Mouse (Mus musculus): Measurements from ENCODE around the gene Cldn10. TPM values are rescaled to one million over a fixed set of nuclear protein-coding genes. Genes with fewer than 3 reads are reported as not detected.

Gene Cldn10
- polyA plus RNA-seq, 1 experiment from 2014 or later, result 59.2 TPM

DNA sequence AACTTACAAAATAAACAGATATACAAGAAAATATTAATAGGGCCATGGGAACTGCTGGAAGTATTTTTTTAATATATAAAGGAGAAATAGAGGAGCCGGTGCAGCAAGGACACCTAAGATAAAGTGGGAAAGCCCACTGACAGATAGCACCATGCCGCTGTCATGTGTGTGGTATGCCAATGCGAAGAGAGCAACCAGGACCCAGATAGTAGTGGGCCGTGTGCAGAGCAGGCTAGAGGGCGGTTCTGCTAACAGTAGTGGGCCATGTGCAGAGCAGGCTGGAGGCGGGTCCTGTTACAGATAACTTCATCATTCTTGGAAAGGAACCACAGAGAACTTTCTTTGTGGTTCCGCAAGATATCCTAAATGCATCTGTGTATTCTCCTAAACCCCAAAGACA is 49.0 kb downstream of the Cldn10 start:
- DNase-seq (ENCODE audit: low spot score) (no peak), ATAC-seq (no peak)
- Histone ChIP-seq H3K9ac (replicated peaks; ENCODE audit: low read depth) (no peak overlapping the region), H3K4me1 (ENCODE audit: insufficient read depth, low read depth, low read length) (no peaks in the 10 kb centered on the region), H3K4me3 (ENCODE audit: low read depth, low read length) (no peak overlapping the region), H3K4me2 (replicated peaks; ENCODE audit: low read depth, low read length) (no peak overlapping the region), H3K27ac (ENCODE audit: low read length) (no peak overlapping the region), H3K36me3 (ENCODE audit: insufficient read depth, low read length) (no peaks in the 10 kb centered on the region), H3K27me3 (replicated peaks; ENCODE audit: insufficient read depth, low read length) (no peaks in the 10 kb centered on the region), H3K9me3 (ENCODE audit: low read length) (no peaks in the 10 kb centered on the region)
- 75% methylated on average over 7 of the region's 7 CpGs for WGBS
- no peak for TF ChIP-seq EP300 (IDR thresholded peaks at IDR 0.05)
- TF ChIP-seq CTCF (IDR thresholded peaks at IDR 0.05), result no peak

DNA sequence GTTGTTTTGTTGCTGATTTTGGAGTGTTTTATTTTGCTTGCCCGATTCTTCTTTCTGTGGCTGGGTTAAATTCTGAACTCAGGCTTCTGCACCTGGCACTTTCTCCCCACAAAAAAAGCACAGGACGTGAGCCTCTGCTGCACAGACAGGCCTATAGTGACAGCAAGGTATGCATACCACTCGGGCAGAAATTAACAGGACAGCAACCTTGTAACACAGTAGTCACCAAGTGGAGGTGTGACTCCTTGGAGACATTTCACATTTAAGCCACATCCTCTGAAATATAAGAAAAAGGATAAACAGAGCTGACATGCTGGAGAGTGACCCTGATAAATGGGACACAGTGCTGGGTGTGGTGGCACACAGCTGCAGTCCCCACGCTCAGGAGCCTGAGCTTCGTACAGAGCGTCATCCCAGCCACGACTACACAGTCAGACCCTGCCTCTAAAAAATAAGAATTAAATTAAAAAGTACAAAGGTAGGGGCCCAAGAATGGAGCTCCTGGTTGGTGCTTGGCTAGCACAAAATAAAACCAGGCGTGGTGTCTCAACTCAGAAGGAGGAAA is 50.9 kb downstream of the Cldn10 start:
- ATAC-seq (no peak), DNase-seq (ENCODE audit: low spot score) (no peak)
- Histone ChIP-seq H3K9me3 (ENCODE audit: low read length) (no peaks in the 10 kb centered on the region), H3K4me1 (ENCODE audit: insufficient read depth, low read depth, low read length) (no peaks in the 10 kb centered on the region), H3K36me3 (ENCODE audit: insufficient read depth, low read length) (no peaks in the 10 kb centered on the region), H3K4me2 (replicated peaks; ENCODE audit: low read depth, low read length) (no peak overlapping the region), H3K4me3 (ENCODE audit: low read depth, low read length) (no peak overlapping the region), H3K27me3 (replicated peaks; ENCODE audit: insufficient read depth, low read length) (no peaks in the 10 kb centered on the region), H3K27ac (ENCODE audit: low read length) (no peak overlapping the region), H3K9ac (replicated peaks; ENCODE audit: low read depth) (no peak overlapping the region)
- TF ChIP-seq EP300 (IDR thresholded peaks at IDR 0.05), result no peak
- no peak for TF ChIP-seq CTCF (IDR thresholded peaks at IDR 0.05)
- WGBS, result 53% methylated on average over 8 of the region's 8 CpGs

DNA sequence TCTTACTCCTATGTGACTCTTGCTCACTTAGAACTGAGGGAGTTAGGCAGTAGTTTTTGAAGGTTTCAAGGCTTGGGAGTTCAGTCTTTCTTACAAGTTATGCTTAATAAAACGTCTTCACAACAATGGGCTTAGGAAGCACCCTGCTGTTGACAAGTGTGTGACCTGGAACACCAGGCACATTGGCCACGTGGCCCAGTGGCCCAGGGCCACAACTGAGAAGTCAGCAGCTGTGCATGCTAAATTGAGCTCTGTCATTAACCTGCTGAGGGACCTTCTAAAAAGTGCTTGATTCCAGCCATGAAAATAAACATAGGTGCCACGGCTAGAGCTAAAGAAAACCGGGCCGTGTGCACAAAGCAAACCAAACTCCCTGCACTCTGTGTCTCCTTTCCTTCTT is 51.7 kb downstream of the Cldn10 start:
- WGBS, result 31% methylated on average over 5 of the region's 5 CpGs
- H3K4me1 ChIP-seq (ENCODE audit: insufficient read depth, low read depth, low read length), result no peaks in the 10 kb centered on the region
- ATAC-seq (no peak), DNase-seq (ENCODE audit: low spot score) (no peak)
- H3K4me2 ChIP-seq (replicated peaks; ENCODE audit: low read depth, low read length), result no peak overlapping the region
- no peak overlapping the region for H3K27ac ChIP-seq (ENCODE audit: low read length)
- TF ChIP-seq EP300 (IDR thresholded peaks at IDR 0.05), result no peak
- TF ChIP-seq CTCF (IDR thresholded peaks at IDR 0.05), result no peak
- no peak overlapping the region for H3K9ac ChIP-seq (replicated peaks; ENCODE audit: low read depth)
- no peaks in the 10 kb centered on the region for H3K9me3 ChIP-seq (ENCODE audit: low read length)
- H3K36me3 ChIP-seq (ENCODE audit: insufficient read depth, low read length), result no peaks in the 10 kb centered on the region
- H3K27me3 ChIP-seq (replicated peaks; ENCODE audit: insufficient read depth, low read length), result no peaks in the 10 kb centered on the region
- no peak overlapping the region for H3K4me3 ChIP-seq (ENCODE audit: low read depth, low read length)

DNA sequence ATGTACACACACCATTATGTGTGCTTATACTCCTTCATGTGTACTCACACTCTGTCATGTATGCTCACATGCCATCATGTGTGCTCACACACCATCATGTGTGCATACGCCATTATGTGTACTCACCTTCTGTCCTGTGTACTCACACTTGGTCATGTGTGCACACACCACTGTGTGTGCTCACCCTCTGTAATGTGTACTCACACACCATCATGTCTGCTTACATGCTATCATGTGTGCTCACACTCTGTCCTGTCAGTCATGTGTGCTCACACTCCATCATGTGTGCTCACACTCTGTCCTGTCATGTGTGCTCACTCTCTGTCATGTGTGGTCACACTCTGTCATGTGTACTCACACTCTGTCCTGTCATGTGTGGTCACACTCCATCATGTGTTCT is 52.3 kb downstream of the Cldn10 start:
- Histone ChIP-seq H3K9ac (replicated peaks; ENCODE audit: low read depth) (no peak overlapping the region), H3K36me3 (ENCODE audit: insufficient read depth, low read length) (no peaks in the 10 kb centered on the region), H3K27ac (ENCODE audit: low read length) (no peak overlapping the region), H3K4me3 (ENCODE audit: low read depth, low read length) (no peak overlapping the region), H3K4me1 (ENCODE audit: insufficient read depth, low read depth, low read length) (no peaks in the 10 kb centered on the region), H3K9me3 (ENCODE audit: low read length) (no peaks in the 10 kb centered on the region), H3K27me3 (replicated peaks; ENCODE audit: insufficient read depth, low read length) (no peaks in the 10 kb centered on the region), H3K4me2 (replicated peaks; ENCODE audit: low read depth, low read length) (no peak overlapping the region)
- WGBS, result 100% methylated on average over 1 of the region's 1 CpGs
- no peak for ATAC-seq
- no peak for TF ChIP-seq CTCF (IDR thresholded peaks at IDR 0.05)
- no peak for TF ChIP-seq EP300 (IDR thresholded peaks at IDR 0.05)
- no peak for DNase-seq (ENCODE audit: low spot score)

DNA sequence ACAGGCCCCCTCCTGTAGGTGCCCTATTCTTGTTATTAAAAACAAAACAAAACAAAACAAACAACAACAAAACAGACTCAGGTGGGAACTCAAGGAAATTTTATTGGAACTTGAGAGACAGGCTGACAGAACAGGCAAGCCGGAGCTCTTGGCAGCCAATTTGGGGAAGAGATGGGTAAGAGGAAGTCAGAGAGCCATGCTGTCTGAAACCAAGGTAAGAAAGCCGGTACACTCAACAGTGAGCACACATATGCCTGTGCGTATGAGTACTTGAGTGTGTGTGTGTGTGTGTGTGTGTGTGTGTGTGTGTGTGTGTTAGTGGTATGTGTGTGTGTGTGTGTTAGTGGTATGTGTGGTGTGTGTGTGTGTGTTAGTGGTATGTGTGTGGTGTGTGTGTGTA is 54.6 kb downstream of the Cldn10 start:
- H3K4me2 ChIP-seq (replicated peaks; ENCODE audit: low read depth, low read length), result no peak overlapping the region
- WGBS, result 67% methylated on average over 3 of the region's 3 CpGs

DNA sequence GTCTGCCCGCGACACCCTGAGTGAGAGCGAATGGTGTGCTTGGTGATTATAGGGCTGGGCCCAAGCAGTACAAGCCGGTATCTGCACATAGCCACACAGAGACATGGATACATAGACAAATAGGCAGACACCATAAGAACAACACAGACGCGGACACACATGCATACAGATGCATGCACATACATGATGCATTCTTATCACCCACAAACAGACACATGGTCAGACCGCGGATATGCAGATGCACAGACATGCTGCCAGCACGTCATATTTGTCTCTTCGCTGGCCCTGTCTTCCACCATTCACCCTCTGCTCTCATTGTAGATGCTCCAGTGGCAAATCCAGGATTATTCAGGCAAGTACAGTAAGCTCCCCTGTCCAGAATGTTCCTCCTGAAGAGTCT is 59.1 kb downstream of the Cldn10 start:
- 92% methylated on average over 10 of the region's 10 CpGs for WGBS

More for the DNA sequence above, 54.6 kb downstream of the Cldn10 start:
- Histone ChIP-seq H3K4me3 (ENCODE audit: low read depth, low read length) (no peak overlapping the region), H3K9ac (replicated peaks; ENCODE audit: low read depth) (no peak overlapping the region), H3K9me3 (ENCODE audit: low read length) (no peaks in the 10 kb centered on the region), H3K4me1 (ENCODE audit: insufficient read depth, low read depth, low read length) (no peaks in the 10 kb centered on the region), H3K36me3 (ENCODE audit: insufficient read depth, low read length) (no peaks in the 10 kb centered on the region), H3K27me3 (replicated peaks; ENCODE audit: insufficient read depth, low read length) (no peaks in the 10 kb centered on the region), H3K27ac (ENCODE audit: low read length) (no peak overlapping the region)
- no peak for DNase-seq (ENCODE audit: low spot score)
- TF ChIP-seq CTCF (IDR thresholded peaks at IDR 0.05) (no peak), EP300 (IDR thresholded peaks at IDR 0.05) (no peak)
- ATAC-seq, result no peak

DNA sequence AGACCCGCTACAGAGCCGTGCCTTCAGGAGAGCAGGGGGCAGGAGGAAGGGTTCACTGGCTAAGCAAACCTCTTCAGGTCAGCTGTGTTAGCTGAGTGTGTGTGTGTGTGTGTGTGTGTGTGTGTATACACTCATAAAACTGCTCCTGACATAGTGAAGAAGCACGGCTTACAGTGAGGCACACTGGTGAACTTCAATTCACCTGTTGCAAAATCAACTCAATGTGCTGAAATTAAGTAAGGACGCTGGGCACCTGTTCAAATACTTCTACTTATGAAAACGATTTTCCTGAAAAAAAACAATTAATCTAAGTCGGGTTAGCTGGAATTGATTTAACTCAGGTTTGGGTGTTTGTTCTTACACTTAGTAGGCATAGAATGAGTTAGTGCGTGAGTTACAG is 60.5 kb downstream of the Cldn10 start:
- Histone ChIP-seq H3K27me3 (replicated peaks; ENCODE audit: insufficient read depth, low read length) (no peaks in the 10 kb centered on the region), H3K4me1 (ENCODE audit: insufficient read depth, low read depth, low read length) (peaks cover 6% of the 10 kb centered on the region; the same call in 1 of the 2 replicates), H3K27ac (ENCODE audit: low read length) (peak overlapping the region; percentile 47), H3K9me3 (ENCODE audit: low read length) (no peaks in the 10 kb centered on the region), H3K4me3 (ENCODE audit: low read depth, low read length) (no peak overlapping the region), H3K9ac (replicated peaks; ENCODE audit: low read depth) (no peak overlapping the region), H3K4me2 (replicated peaks; ENCODE audit: low read depth, low read length) (no peak overlapping the region), H3K36me3 (ENCODE audit: insufficient read depth, low read length) (no peaks in the 10 kb centered on the region)
- DNase-seq (ENCODE audit: low spot score) (peak; percentile 87), ATAC-seq (peak; percentile 77)
- TF ChIP-seq EP300 (IDR thresholded peaks at IDR 0.05) (peak; percentile 83), CTCF (IDR thresholded peaks at IDR 0.05) (no peak)
- WGBS, result 48% methylated on average over 7 of the region's 7 CpGs

More for the DNA sequence above, 59.1 kb downstream of the Cldn10 start:
- TF ChIP-seq EP300 (IDR thresholded peaks at IDR 0.05) (no peak), CTCF (IDR thresholded peaks at IDR 0.05) (no peak)
- Histone ChIP-seq H3K9me3 (ENCODE audit: low read length) (no peaks in the 10 kb centered on the region), H3K27me3 (replicated peaks; ENCODE audit: insufficient read depth, low read length) (no peaks in the 10 kb centered on the region), H3K27ac (ENCODE audit: low read length) (no peak overlapping the region), H3K4me1 (ENCODE audit: insufficient read depth, low read depth, low read length) (no peaks in the 10 kb centered on the region; the same call in 1 of the 2 replicates), H3K4me3 (ENCODE audit: low read depth, low read length) (no peak overlapping the region), H3K36me3 (ENCODE audit: insufficient read depth, low read length) (no peaks in the 10 kb centered on the region), H3K9ac (replicated peaks; ENCODE audit: low read depth) (no peak overlapping the region), H3K4me2 (replicated peaks; ENCODE audit: low read depth, low read length) (no peak overlapping the region)
- no peak for DNase-seq (ENCODE audit: low spot score)
- no peak for ATAC-seq

All from lung, postnatal 0 days (tissue).